Mouse (Mus musculus): Measurements from ENCODE around the gene Ctdnep1. TPM values are rescaled to one million over a fixed set of nuclear protein-coding genes. Genes with fewer than 3 reads are reported as not detected.

The Ctdnep1 gene
- polyA plus RNA-seq, 1 experiment: 176 TPM

DNA sequence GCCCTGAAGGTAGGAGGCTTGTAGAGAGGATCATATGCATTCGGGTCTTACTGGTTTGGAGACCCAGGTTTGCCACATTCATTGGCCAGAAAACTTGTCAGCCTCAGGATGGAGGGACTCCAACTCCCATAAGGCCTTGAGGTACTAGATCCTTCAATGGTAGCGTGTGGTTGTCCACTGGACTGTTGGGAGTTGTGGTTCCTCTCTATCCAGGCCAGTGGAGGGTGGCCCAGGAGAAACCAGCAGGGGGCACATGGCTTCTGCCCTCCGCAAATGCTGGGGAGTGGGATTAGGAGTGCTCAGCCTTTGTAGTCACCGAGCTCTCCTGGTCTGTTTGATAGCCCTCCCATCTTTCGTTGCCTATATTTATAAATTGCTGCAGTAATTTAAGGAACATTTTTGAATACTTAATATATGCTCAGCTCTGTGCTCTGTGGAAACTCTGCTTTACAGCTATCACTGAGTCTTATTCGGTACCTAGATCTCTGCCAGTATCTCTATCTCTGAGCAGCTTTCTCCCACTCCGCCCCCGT lies 39.8 kb downstream of the Ctdnep1 start:
- Histone ChIP-seq H3K4me1 (ENCODE audit: control insufficient read depth, insufficient read depth, low read length) (peaks cover 20% of the 10 kb centered on the region), H3K4me3 (ENCODE audit: insufficient read depth, low read length) (peak overlapping the region; percentile 68), H3K27ac (ENCODE audit: insufficient read depth, low read depth, low read length) (no peak overlapping the region)
- TF ChIP-seq CTCF (IDR thresholded peaks at IDR 0.05; ENCODE audit: low read depth, low read length) (peak; percentile 58), POLR2A (IDR thresholded peaks at IDR 0.05; ENCODE audit: borderline replicate concordance, low read depth, low read length) (no peak)

GRCm38 (mm10) chr11:70021264-70022132 lies 40.5 kb downstream of the Ctdnep1 start:
- H3K4me3 ChIP-seq (ENCODE audit: insufficient read depth, low read length): peak overlapping the region; percentile 68
- TF ChIP-seq CTCF (IDR thresholded peaks at IDR 0.05; ENCODE audit: low read depth, low read length) (no peak), POLR2A (IDR thresholded peaks at IDR 0.05; ENCODE audit: borderline replicate concordance, low read depth, low read length) (no peak)
- H3K27ac ChIP-seq (ENCODE audit: insufficient read depth, low read depth, low read length): no peak overlapping the region
- peaks cover 20% of the 10 kb centered on the region for H3K4me1 ChIP-seq (ENCODE audit: control insufficient read depth, insufficient read depth, low read length)

DNA sequence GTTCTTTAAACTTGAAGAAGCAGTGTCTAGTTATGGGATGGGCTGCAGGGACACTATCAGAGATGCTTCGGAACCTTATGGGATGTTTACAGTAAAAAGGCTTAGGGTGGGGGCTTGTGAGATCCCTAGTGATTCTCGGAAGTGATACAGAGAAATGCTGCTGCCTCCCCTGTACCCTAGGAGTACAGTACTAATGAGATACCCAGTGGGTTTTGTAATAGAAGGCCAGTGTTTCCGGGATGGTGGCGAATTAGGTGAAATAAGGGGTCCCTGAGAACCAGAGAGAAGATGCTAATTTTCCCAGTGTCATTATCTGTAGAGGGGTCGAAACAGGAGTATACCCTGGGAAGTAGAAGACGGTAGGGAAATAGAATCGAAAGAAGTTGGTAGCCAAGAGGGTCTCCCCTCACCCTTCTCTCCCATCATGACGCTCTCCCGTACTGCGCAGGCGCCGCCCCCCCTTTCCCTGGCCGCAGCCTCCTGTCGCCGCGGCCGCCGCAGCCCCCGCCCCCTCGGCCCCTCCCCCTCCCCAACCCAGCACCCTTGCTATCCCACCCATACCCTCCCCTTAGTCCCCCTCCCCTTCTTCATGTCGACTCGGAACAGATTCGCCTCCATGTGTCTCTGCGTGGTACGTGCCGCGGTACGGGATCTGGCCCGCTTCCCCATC lies 42.7 kb downstream of the Ctdnep1 start:
- no peak for TF ChIP-seq CTCF (IDR thresholded peaks at IDR 0.05; ENCODE audit: low read depth, low read length)
- TF ChIP-seq POLR2A (IDR thresholded peaks at IDR 0.05; ENCODE audit: borderline replicate concordance, low read depth, low read length): no peak
- H3K4me1 ChIP-seq (ENCODE audit: control insufficient read depth, insufficient read depth, low read length): peaks cover 15% of the 10 kb centered on the region
- no peak overlapping the region for H3K4me3 ChIP-seq (ENCODE audit: insufficient read depth, low read length)
- no peak overlapping the region for H3K27ac ChIP-seq (ENCODE audit: insufficient read depth, low read depth, low read length)

- H3K4me1 ChIP-seq (ENCODE audit: control insufficient read depth, insufficient read depth, low read length): peaks cover 10% of the 10 kb centered on the region
- TF ChIP-seq CTCF (IDR thresholded peaks at IDR 0.05; ENCODE audit: low read depth, low read length): no peak
- TF ChIP-seq POLR2A (IDR thresholded peaks at IDR 0.05; ENCODE audit: borderline replicate concordance, low read depth, low read length): no peak
- H3K27ac ChIP-seq (ENCODE audit: insufficient read depth, low read depth, low read length): no peak overlapping the region
- H3K4me3 ChIP-seq (ENCODE audit: insufficient read depth, low read length): no peak overlapping the region
Measured at GRCm38 (mm10) chr11:70024151-70024514, 43.2 kb downstream of the Ctdnep1 start.

GRCm38 (mm10) chr11:70026689-70027088 lies 45.7 kb downstream of the Ctdnep1 start:
- Histone ChIP-seq H3K27ac (ENCODE audit: insufficient read depth, low read depth, low read length) (no peak overlapping the region), H3K4me1 (ENCODE audit: control insufficient read depth, insufficient read depth, low read length) (no peaks in the 10 kb centered on the region), H3K4me3 (ENCODE audit: insufficient read depth, low read length) (no peak overlapping the region)
- TF ChIP-seq POLR2A (IDR thresholded peaks at IDR 0.05; ENCODE audit: borderline replicate concordance, low read depth, low read length) (no peak), CTCF (IDR thresholded peaks at IDR 0.05; ENCODE audit: low read depth, low read length) (no peak)

DNA sequence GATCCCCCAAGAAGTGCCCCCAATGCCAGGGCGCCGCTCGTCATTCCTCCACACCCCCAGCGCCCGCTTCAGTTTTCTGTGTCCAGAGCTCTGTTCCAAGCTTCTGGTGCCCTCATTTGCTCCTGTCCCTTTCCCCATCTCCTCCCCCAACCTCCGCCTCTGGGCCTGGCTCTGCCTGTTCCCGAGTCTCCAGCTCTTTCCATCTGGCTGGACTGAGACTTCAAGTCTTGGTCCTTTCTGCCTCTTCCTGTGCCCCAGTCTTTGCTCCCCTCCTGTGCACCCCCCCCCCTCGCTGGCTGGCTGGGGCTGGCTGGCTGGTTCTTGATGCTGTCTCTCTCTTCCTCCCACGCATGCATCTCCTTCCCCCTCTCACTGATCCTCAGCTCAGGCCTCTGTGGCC lies 46.4 kb downstream of the Ctdnep1 start:
- TF ChIP-seq POLR2A (IDR thresholded peaks at IDR 0.05; ENCODE audit: borderline replicate concordance, low read depth, low read length) (no peak), CTCF (IDR thresholded peaks at IDR 0.05; ENCODE audit: low read depth, low read length) (no peak)
- no peaks in the 10 kb centered on the region for H3K4me1 ChIP-seq (ENCODE audit: control insufficient read depth, insufficient read depth, low read length)
- H3K4me3 ChIP-seq (ENCODE audit: insufficient read depth, low read length): no peak overlapping the region
- no peak overlapping the region for H3K27ac ChIP-seq (ENCODE audit: insufficient read depth, low read depth, low read length)

DNA sequence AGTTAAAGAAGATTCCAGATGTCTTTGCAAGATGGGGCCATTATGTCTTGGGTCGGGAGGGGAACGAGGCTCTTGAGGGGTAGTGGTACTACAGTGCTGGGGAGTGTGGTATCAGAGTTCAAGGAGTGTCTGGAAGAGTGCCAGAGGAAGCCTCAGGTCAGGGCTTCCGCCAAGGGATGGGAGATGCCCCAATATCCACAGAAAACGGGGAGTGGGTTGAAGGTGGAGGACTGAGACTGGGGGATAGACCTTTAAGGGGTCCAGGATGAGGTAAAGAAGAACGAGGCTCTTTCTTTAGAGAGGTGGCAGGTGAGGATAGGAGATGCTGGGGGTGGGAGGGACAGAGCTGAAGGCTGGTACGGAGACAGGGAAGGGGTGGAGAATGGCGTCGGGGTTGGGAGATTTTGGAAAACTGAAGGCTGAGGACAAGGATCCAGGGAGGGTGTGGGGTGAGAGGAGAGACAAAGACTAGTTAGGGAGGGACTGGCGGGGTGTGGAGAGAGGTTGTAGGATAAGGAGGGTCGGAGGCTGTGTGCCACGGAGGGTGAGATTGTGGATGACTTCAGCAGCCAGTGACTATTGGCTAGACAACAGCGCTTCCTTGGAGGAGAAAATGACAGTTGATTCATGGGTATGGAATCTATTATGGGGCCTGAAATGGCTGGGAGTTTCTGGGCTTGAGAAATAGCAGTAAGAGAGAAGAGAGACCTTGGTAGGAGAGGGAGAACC lies 47.6 kb downstream of the Ctdnep1 start:
- no peak overlapping the region for H3K27ac ChIP-seq (ENCODE audit: insufficient read depth, low read depth, low read length)
- no peak for TF ChIP-seq POLR2A (IDR thresholded peaks at IDR 0.05; ENCODE audit: borderline replicate concordance, low read depth, low read length)
- no peak for TF ChIP-seq CTCF (IDR thresholded peaks at IDR 0.05; ENCODE audit: low read depth, low read length)
- no peak overlapping the region for H3K4me3 ChIP-seq (ENCODE audit: insufficient read depth, low read length)
- no peaks in the 10 kb centered on the region for H3K4me1 ChIP-seq (ENCODE audit: control insufficient read depth, insufficient read depth, low read length)

DNA sequence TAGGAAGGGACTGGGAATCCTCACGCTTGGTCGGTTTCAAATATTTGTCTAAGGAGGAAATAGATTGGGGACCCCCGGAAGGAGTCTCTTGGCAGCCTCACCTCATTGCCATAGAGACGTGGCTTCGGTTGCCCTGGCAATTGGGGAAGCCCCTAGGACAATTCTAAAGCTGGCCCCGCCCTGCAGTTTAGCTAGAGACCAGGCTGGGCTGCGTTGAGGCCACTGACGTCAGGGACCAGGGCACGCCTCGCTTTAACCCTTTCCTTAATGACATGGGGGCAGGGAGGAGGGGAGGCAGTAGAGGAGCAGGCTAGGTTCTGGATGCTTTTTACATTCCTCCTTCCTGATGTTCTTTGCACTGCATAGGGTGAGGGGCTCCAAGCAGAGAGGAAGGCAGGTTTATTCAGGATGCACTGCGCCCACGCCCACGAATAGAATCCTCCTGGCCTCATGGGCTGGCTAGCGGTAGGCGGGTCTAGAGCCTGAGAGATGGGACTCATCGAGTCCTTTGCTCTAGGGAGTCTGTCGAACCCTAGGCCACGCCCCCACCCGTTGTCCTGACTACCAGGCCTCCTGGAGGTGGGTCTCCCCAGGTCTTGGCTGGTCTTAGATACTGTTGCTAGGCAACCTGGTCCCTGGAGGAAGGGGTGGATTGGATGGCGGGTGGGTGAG lies 48.3 kb downstream of the Ctdnep1 start:
- Histone ChIP-seq H3K4me3 (ENCODE audit: insufficient read depth, low read length) (no peak overlapping the region), H3K27ac (ENCODE audit: insufficient read depth, low read depth, low read length) (no peak overlapping the region)
- TF ChIP-seq CTCF (IDR thresholded peaks at IDR 0.05; ENCODE audit: low read depth, low read length) (no peak), POLR2A (IDR thresholded peaks at IDR 0.05; ENCODE audit: borderline replicate concordance, low read depth, low read length) (no peak)

More for the DNA sequence above, 48.3 kb downstream of the Ctdnep1 start:
- H3K4me1 ChIP-seq (ENCODE audit: control insufficient read depth, insufficient read depth, low read length): peaks cover 3% of the 10 kb centered on the region
